Mouse (Mus musculus) embryo, embryonic 10.5 days (tissue): ENCODE data around the gene Vmn1r193.
"Not testable (repeated sequence)": the region's sequence is repeated elsewhere in the genome, so short reads cannot be mapped to it uniquely, and the experiment has no call there.

Experiments used
- DNase-seq: peaks from one replicate; pipeline ENCODE4 v3.0.0-alpha.2; 2015; ENCODE audit warnings: low spot score

Vmn1r193 gene

GRCm38 (mm10) chr13:22223060-22223459 is at the start of gene Vmn1r193:
Vmn1r193 (minus strand) TSS chr13:22223160.
- DNase-seq = not testable (repeated sequence)

GRCm38 (mm10) chr13:22271721-22272120 is 48.8 kb upstream of the Vmn1r193 start:
- peak; percentile 1 for DNase-seq

GRCm38 (mm10) chr13:22270222-22270621 is 47.3 kb upstream of the Vmn1r193 start, which contains the start of gene Vmn1r195:
Vmn1r195 (plus strand) TSS chr13:22270522.
- DNase-seq = not testable (repeated sequence)

GRCm38 (mm10) chr13:22243915-22244314 is 21.0 kb upstream of the Vmn1r193 start, which contains the start of gene Vmn1r194:
Vmn1r194 (plus strand) TSS chr13:22244215.
- no peak for DNase-seq

GRCm38 (mm10) chr13:22192756-22193155 is 30.2 kb downstream of the Vmn1r193 start:
- DNase-seq = not testable (repeated sequence)

- no peak for DNase-seq
Measured at GRCm38 (mm10) chr13:22191041-22191440, 31.9 kb downstream of the Vmn1r193 start, which contains the start of gene Vmn1r192. Vmn1r192 (minus strand) TSS chr13:22191141.

GRCm38 (mm10) chr13:22190385-22190784 is 32.6 kb downstream of the Vmn1r193 start:
- DNase-seq = no peak

GRCm38 (mm10) chr13:22189313-22189712 is 33.6 kb downstream of the Vmn1r193 start:
- DNase-seq = no peak

- no peak for DNase-seq
Measured at GRCm38 (mm10) chr13:22183869-22184268, 39.1 kb downstream of the Vmn1r193 start, which contains the start of gene Vmn1r191. Vmn1r191 (minus strand) TSS chr13:22183969.

- DNase-seq = no peak
Measured at GRCm38 (mm10) chr13:22168416-22168815, 54.5 kb downstream of the Vmn1r193 start.
